Mouse (Mus musculus): ENCODE measurements at regions not wholly inside any gene's neighbourhood (a gene's known extent, or its start where the extent isn't known, plus 50 kb on each side); places are given as distances from the start of the nearest gene placed in this dataset.
A peak's percentile ranks its signal among the peaks of the same experiment; 100 is the strongest.

DNA sequence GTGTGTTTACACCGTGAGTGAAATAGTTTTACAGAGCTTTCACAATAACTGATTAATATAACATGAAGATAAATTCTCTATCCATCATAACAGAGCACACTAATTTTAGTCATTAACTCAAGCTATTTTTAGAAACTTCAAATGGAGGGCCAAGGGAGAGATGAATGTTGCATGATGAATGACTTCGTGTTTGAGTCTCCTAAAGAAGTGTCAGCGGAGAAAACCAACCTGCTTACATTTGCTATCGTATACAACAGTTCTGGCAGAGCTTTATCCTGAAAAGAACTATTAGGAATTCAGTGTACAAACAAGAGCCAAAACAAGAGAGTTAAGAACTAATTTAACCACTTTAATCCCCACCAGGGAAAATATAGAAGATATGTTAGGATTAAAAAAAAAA lies 526.9 kb downstream of the Zpld1 start:
- WGBS = 89% methylated on average over 4 of the region's 4 CpGs

DNA sequence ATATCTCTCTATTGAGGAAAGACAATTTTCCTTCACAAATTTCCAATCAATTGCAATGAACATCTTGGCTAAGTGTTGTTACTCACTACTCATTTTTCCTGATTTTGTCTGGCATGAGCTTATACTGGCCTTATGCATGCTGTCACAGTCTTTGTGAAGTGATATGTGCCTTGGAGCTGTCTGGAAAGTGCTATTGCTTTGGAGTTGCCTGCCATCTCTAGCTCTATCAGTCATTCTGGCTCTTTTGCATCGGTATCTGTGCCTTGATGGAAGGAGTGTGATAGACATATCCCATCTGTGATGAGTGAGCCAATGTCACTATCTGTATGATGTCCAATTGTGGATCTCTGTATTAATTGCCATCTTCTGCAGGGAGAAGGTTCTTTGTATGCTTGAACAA lies 553.6 kb downstream of the Zpld1 start:
- 94% methylated on average over 1 of the region's 1 CpGs for whole genome bisulfite sequencing
- no peaks in the 10 kb centered on the region for H3K27me3 ChIP-seq (ENCODE audit: control insufficient read depth, insufficient read depth, low read length)

More for the DNA sequence above, 526.9 kb downstream of the Zpld1 start:
- ATAC-seq (ENCODE audit: low FRiP score) (no peak), DNase-seq (ENCODE audit: low spot score, missing footprints) (no peak)
- H3K9ac ChIP-seq (ENCODE audit: low read length) = no peak overlapping the region
- H3K27me3 ChIP-seq (ENCODE audit: control insufficient read depth, insufficient read depth, low read length) = no peaks in the 10 kb centered on the region
- no peak overlapping the region for H3K27ac ChIP-seq (ENCODE audit: low read depth, low read length)
- H3K36me3 ChIP-seq (ENCODE audit: control insufficient read depth, insufficient read depth, low read length) = no peaks in the 10 kb centered on the region
- H3K4me1 ChIP-seq (ENCODE audit: control insufficient read depth, insufficient read depth, low read length) = no peaks in the 10 kb centered on the region
- H3K4me3 ChIP-seq (ENCODE audit: low read depth, low read length) = no peak overlapping the region
- H3K4me2 ChIP-seq = no peak overlapping the region
- H3K9me3 ChIP-seq (ENCODE audit: control insufficient read depth, low read length) = no peaks in the 10 kb centered on the region

DNA sequence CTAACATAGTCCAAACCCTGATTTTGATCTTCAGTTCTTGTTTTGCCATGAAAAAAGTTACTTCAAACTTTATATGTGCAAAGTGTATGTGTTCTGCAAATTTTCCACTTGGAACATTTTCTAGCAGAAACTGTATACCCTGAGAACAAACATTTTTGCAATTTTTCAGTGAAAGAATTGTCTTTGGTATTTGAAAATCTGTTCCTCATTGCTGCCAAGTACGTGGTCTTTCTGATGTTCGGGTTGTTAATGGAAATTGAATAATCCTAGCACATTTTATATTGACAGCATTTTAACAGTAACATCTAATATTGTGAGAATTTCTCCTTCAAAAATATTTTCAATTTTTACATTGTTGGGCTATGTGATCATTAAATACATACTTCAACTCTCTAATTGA lies 564.3 kb downstream of the Zpld1 start:
- Histone ChIP-seq H3K4me2 (no peak overlapping the region), H3K36me3 (ENCODE audit: control insufficient read depth, insufficient read depth, low read length) (no peaks in the 10 kb centered on the region), H3K9me3 (ENCODE audit: control insufficient read depth, low read length) (no peaks in the 10 kb centered on the region), H3K9ac (ENCODE audit: low read length) (no peak overlapping the region), H3K27me3 (ENCODE audit: control insufficient read depth, insufficient read depth, low read length) (no peaks in the 10 kb centered on the region), H3K27ac (ENCODE audit: low read depth, low read length) (no peak overlapping the region), H3K4me3 (ENCODE audit: low read depth, low read length) (no peak overlapping the region), H3K4me1 (ENCODE audit: control insufficient read depth, insufficient read depth, low read length) (no peaks in the 10 kb centered on the region)
- WGBS = 85% methylated on average over 2 of the region's 2 CpGs
- DNase-seq (ENCODE audit: low spot score, missing footprints) = no peak
- ATAC-seq (ENCODE audit: low FRiP score) = no peak

More for the DNA sequence above, 553.6 kb downstream of the Zpld1 start:
- DNase-seq (ENCODE audit: low spot score, missing footprints) (no peak), ATAC-seq (ENCODE audit: low FRiP score) (no peak)
- Histone ChIP-seq H3K4me2 (no peak overlapping the region), H3K27ac (ENCODE audit: low read depth, low read length) (no peak overlapping the region), H3K9me3 (ENCODE audit: control insufficient read depth, low read length) (no peaks in the 10 kb centered on the region), H3K9ac (ENCODE audit: low read length) (no peak overlapping the region), H3K4me1 (ENCODE audit: control insufficient read depth, insufficient read depth, low read length) (no peaks in the 10 kb centered on the region), H3K36me3 (ENCODE audit: control insufficient read depth, insufficient read depth, low read length) (no peaks in the 10 kb centered on the region), H3K4me3 (ENCODE audit: low read depth, low read length) (no peak overlapping the region)

DNA sequence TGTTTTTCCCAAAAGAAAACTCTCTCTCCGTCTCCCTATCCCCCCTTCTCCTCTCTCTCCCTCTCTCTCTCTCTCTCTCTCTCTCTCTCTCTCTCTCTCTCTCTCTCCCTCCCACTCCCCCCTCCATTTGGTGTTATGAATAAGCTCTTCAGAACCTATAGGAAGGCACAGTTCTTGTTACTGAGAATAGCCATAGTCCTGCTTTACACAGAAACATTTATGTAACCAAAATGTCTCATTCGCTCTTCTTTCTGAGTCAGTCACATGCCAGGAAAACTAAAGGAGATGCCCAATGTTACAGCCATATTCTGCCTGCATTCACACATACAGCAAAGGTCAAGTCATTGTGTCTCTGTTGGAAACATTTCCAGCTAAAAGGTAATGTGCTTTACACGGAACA lies 589.9 kb downstream of the Zpld1 start:
- H3K9ac ChIP-seq (ENCODE audit: low read length) = no peak overlapping the region
- H3K4me3 ChIP-seq (ENCODE audit: low read depth, low read length) = no peak overlapping the region
- H3K4me2 ChIP-seq = no peak overlapping the region
- H3K27me3 ChIP-seq (ENCODE audit: control insufficient read depth, insufficient read depth, low read length) = no peaks in the 10 kb centered on the region
- H3K9me3 ChIP-seq (ENCODE audit: control insufficient read depth, low read length) = no peaks in the 10 kb centered on the region
- no peak for DNase-seq (ENCODE audit: low spot score, missing footprints)
- no peaks in the 10 kb centered on the region for H3K4me1 ChIP-seq (ENCODE audit: control insufficient read depth, insufficient read depth, low read length)
- H3K27ac ChIP-seq (ENCODE audit: low read depth, low read length) = no peak overlapping the region
- WGBS = 81% methylated on average over 3 of the region's 3 CpGs
- H3K36me3 ChIP-seq (ENCODE audit: control insufficient read depth, insufficient read depth, low read length) = no peaks in the 10 kb centered on the region
- no peak for ATAC-seq (ENCODE audit: low FRiP score)

DNA sequence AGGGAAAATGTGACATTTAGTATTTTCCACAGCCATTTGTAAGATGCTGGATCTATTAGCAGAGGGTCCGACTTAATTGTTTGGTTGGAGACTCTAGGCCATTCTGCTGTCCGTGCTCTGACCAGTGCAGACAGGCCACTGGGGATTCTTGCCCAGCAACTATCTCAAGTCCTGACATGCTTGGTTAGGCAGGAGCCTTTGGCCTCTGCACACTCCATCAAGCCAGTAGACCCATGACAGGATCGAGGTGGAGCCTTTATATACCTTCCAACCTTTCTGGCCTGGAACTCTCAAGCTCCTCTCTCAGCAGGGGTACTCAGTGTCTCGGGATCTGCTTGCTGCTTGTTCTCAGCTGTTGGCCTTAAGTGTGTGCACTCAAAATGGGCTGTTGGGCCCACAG lies 615.0 kb downstream of the Zpld1 start:
- Histone ChIP-seq H3K4me1 (ENCODE audit: control insufficient read depth, insufficient read depth, low read length) (no peaks in the 10 kb centered on the region), H3K4me2 (no peak overlapping the region), H3K27ac (ENCODE audit: low read depth, low read length) (no peak overlapping the region), H3K9me3 (ENCODE audit: control insufficient read depth, low read length) (no peaks in the 10 kb centered on the region), H3K36me3 (ENCODE audit: control insufficient read depth, insufficient read depth, low read length) (no peaks in the 10 kb centered on the region), H3K4me3 (ENCODE audit: low read depth, low read length) (no peak overlapping the region), H3K27me3 (ENCODE audit: control insufficient read depth, insufficient read depth, low read length) (no peaks in the 10 kb centered on the region), H3K9ac (ENCODE audit: low read length) (no peak overlapping the region)
- no peak for ATAC-seq (ENCODE audit: low FRiP score)
- 21% methylated on average over 4 of the region's 4 CpGs for whole genome bisulfite sequencing
- no peak for DNase-seq (ENCODE audit: low spot score, missing footprints)

DNA sequence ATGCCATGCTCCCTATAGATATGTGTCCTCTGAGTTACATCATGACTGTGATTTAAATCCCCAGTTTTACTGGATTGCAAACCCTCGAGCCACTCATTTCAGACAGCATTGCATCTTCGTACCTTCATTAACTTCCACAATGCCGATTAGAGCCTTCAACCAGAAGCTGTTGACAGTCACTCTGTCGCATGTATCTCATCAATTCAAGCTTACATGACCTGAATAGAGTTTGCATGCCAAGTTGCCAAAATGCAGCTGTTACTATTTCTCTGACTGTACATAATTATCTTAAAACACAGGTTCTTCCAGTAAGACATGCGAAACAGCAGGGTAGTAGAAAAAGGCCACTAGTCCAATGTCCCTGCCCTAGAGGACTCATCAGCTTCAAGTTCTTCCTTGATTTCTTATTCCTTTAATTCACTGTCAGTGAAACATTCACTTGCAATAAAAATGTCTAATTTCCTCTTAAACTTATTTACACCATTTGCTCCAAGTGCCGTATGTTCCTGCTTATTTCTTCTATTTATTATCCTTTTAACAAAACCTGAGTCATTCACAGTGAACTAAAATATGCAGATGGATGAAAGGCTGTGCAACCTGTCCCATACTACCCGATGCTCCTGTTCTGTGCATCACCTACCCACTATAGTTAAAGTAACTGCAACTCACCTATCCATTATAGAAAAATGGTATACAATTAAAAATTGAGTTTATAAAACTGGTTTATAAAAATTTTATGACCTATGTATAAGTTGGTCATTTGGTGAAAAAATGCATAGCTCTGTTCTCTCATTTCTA lies 648.9 kb downstream of the Zpld1 start:
- H3K9me3 ChIP-seq (ENCODE audit: control insufficient read depth, low read length) = no peaks in the 10 kb centered on the region
- no peak for ATAC-seq (ENCODE audit: low FRiP score)
- H3K4me2 ChIP-seq = no peak overlapping the region
- no peak for DNase-seq (ENCODE audit: low spot score, missing footprints)
- no peaks in the 10 kb centered on the region for H3K27me3 ChIP-seq (ENCODE audit: control insufficient read depth, insufficient read depth, low read length)
- no peak overlapping the region for H3K4me3 ChIP-seq (ENCODE audit: low read depth, low read length)
- H3K36me3 ChIP-seq (ENCODE audit: control insufficient read depth, insufficient read depth, low read length) = no peaks in the 10 kb centered on the region
- WGBS = 89% methylated on average over 7 of the region's 7 CpGs
- no peak overlapping the region for H3K27ac ChIP-seq (ENCODE audit: low read depth, low read length)
- no peak overlapping the region for H3K9ac ChIP-seq (ENCODE audit: low read length)
- H3K4me1 ChIP-seq (ENCODE audit: control insufficient read depth, insufficient read depth, low read length) = no peaks in the 10 kb centered on the region

DNA sequence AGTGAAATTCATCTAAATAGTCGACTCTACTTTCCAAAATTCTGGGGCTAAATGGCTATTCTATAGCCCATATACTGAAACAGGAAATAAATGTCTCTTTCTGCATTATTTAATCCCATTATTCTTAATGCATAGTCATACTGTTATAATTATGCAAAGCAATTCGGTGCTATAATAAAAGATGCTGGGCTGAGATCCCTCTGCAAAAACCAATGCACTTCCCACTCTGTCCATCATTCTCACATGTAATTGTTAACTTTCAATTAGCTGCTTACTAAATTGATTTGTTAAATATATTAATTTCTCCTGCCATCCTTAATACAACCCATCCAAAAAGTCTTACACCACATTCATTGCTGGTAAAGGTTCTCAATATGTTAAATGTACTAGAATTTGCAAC lies 650.0 kb downstream of the Zpld1 start:
- Histone ChIP-seq H3K9ac (ENCODE audit: low read length) (no peak overlapping the region), H3K4me1 (ENCODE audit: control insufficient read depth, insufficient read depth, low read length) (no peaks in the 10 kb centered on the region), H3K9me3 (ENCODE audit: control insufficient read depth, low read length) (no peaks in the 10 kb centered on the region), H3K4me3 (ENCODE audit: low read depth, low read length) (no peak overlapping the region), H3K4me2 (no peak overlapping the region), H3K27ac (ENCODE audit: low read depth, low read length) (no peak overlapping the region), H3K27me3 (ENCODE audit: control insufficient read depth, insufficient read depth, low read length) (no peaks in the 10 kb centered on the region), H3K36me3 (ENCODE audit: control insufficient read depth, insufficient read depth, low read length) (no peaks in the 10 kb centered on the region)
- DNase-seq (ENCODE audit: low spot score, missing footprints) (no peak), ATAC-seq (ENCODE audit: low FRiP score) (no peak)
- WGBS = 82% methylated on average over 2 of the region's 2 CpGs

DNA sequence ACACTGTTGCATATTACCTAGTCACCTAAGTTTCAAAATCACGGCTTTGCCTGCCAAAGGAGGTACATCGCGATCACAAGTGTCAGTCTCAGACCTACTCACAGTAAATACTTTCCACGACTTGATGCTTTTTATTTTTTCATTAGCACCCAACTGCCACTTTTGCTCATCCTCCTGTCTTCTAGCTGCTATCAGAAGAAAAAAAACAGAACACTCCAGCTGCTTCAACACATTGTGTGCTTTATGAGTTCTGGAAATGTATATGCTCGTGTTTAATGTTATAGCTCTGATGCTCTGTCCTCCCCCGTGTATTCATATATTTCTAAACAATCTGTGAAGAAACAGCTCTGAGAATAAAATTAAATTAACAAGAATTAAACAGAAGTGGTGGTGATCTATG lies 651.5 kb downstream of the Zpld1 start:
- Histone ChIP-seq H3K9me3 (ENCODE audit: control insufficient read depth, low read length) (no peaks in the 10 kb centered on the region), H3K4me2 (no peak overlapping the region), H3K9ac (ENCODE audit: low read length) (no peak overlapping the region), H3K4me3 (ENCODE audit: low read depth, low read length) (no peak overlapping the region), H3K4me1 (ENCODE audit: control insufficient read depth, insufficient read depth, low read length) (no peaks in the 10 kb centered on the region), H3K27ac (ENCODE audit: low read depth, low read length) (no peak overlapping the region), H3K27me3 (ENCODE audit: control insufficient read depth, insufficient read depth, low read length) (no peaks in the 10 kb centered on the region), H3K36me3 (ENCODE audit: control insufficient read depth, insufficient read depth, low read length) (no peaks in the 10 kb centered on the region)
- ATAC-seq (ENCODE audit: low FRiP score) (no peak), DNase-seq (ENCODE audit: low spot score, missing footprints) (no peak)
- WGBS = 90% methylated on average over 6 of the region's 6 CpGs

DNA sequence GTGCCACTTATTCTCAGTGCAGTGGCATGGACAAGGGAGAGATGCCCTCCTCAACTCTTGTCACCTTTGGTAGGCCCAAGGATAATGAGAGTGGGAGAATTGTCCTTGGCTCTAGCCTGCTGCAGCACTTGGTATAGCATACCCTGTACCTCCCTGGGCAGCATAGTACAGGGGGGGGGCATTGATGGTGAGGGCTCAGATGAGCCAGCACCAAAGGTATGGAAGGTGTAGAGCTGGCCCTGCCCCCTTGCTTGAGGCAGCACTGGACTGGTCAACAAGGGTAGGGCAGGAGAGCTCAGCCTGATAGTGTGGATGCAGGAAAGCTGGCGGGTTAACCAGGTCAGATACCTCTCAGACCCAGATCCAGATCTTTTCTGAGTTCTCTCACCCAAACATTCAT lies 668.6 kb downstream of the Zpld1 start:
- no peaks in the 10 kb centered on the region for H3K36me3 ChIP-seq (ENCODE audit: control insufficient read depth, insufficient read depth, low read length)
- DNase-seq (ENCODE audit: low spot score, missing footprints) (no peak), ATAC-seq (ENCODE audit: low FRiP score) (peak; percentile 59; the same call in 1 of the 2 replicates)
- no peak overlapping the region for H3K4me3 ChIP-seq (ENCODE audit: low read depth, low read length)
- no peak overlapping the region for H3K4me2 ChIP-seq
- no peaks in the 10 kb centered on the region for H3K9me3 ChIP-seq (ENCODE audit: control insufficient read depth, low read length)
- no peak overlapping the region for H3K27ac ChIP-seq (ENCODE audit: low read depth, low read length)
- no peaks in the 10 kb centered on the region for H3K27me3 ChIP-seq (ENCODE audit: control insufficient read depth, insufficient read depth, low read length)
- 89% methylated on average over 1 of the region's 1 CpGs for WGBS
- no peaks in the 10 kb centered on the region for H3K4me1 ChIP-seq (ENCODE audit: control insufficient read depth, insufficient read depth, low read length)
- H3K9ac ChIP-seq (ENCODE audit: low read length) = no peak overlapping the region
